Mouse (Mus musculus): ENCODE data around the gene Kcnj10. TPM values are rescaled to one million over a fixed set of nuclear protein-coding genes. Genes with fewer than 3 reads are reported as not detected.

Kcnj10 gene
- polyA plus RNA-seq, 1 experiment from 2014 or later = 2.6 TPM

DNA sequence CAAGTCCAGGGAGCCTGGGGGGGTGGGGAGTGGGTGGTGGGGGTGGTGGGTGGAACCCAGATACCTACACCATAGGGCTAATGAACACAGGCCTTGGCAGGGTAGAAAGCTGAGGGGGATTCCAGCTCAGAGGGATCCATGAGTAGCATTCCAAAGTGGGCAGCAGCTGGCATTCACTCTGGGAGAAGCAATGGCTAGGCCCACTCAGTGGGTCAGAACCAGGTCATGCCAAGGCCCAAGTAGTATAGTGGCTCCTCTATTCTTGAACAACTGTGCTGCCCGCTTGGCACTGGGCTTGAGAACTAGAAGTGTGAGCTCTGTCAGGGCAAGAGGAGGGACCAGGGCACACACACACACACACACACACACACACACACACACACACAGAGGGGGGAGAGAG, 32.6 kb upstream of the Kcnj10 start:
- peak overlapping the region; percentile 40 for H3K27ac ChIP-seq (ENCODE audit: low read depth, low read length)
- no peak overlapping the region for H3K9ac ChIP-seq (replicated peaks; ENCODE audit: low read depth, low read length)
- no peak overlapping the region for H3K4me3 ChIP-seq (ENCODE audit: low read depth, low read length)
- no peak overlapping the region for H3K4me2 ChIP-seq (ENCODE audit: low read depth, low read length)
- H3K27me3 ChIP-seq (ENCODE audit: control insufficient read depth, insufficient read depth, low read length) = no peaks in the 10 kb centered on the region
- WGBS = 73% methylated on average over 1 of the region's 1 CpGs
- no peak for ATAC-seq (ENCODE audit: low read depth)
- H3K4me1 ChIP-seq (ENCODE audit: control insufficient read depth, insufficient read depth, low read length) = peaks cover 13% of the 10 kb centered on the region
- H3K36me3 ChIP-seq (ENCODE audit: control insufficient read depth, insufficient read depth, low read length) = no peaks in the 10 kb centered on the region
- H3K9me3 ChIP-seq (ENCODE audit: control insufficient read depth, low read length) = no peaks in the 10 kb centered on the region

DNA sequence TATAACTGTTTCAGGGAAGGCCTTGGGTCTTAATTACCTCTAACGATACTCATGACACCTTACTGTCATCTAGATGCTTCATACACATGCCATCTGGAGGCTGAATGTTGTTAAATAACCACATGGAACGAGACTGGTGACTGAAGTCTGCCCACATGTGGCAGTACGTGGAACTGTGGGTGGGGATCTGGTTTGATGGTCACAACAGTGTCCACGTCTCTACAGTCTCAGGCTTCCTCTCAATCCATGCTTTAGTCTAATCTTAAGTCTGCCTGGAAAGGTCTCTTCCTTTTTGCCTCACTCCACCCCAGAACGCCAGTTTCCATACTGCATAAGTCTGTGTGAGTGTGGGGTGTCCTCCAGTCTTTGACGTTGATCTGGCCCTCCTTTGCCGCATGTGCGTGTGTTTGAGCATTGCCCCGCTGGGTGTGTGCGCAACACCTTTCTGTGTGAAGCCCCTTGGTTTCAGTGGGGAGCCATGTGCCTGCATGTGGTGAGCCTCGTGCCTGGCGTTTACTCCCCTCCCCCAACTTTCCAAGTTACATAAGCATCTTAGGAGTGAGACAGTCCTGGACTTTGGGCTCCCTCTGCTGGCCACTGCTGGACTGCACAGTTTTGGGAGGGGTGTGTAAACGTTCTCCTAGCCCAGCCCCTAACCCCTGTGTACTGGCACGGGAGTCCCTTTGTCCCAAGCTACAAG, 31.2 kb upstream of the Kcnj10 start:
- H3K4me1 ChIP-seq (ENCODE audit: control insufficient read depth, insufficient read depth, low read length) = peaks cover 13% of the 10 kb centered on the region
- peak overlapping the region; percentile 57 for H3K4me2 ChIP-seq (ENCODE audit: low read depth, low read length)
- H3K36me3 ChIP-seq (ENCODE audit: control insufficient read depth, insufficient read depth, low read length) = no peaks in the 10 kb centered on the region
- ATAC-seq (ENCODE audit: low read depth) = peak; percentile 71
- H3K27ac ChIP-seq (ENCODE audit: low read depth, low read length) = peak overlapping the region; percentile 74
- peak overlapping the region; percentile 16; the same call in 1 of the 2 replicates for H3K4me3 ChIP-seq (ENCODE audit: low read depth, low read length)
- H3K9me3 ChIP-seq (ENCODE audit: control insufficient read depth, low read length) = no peaks in the 10 kb centered on the region
- H3K9ac ChIP-seq (replicated peaks; ENCODE audit: low read depth, low read length) = no peak overlapping the region; the same call in 1 of the 2 replicates
- WGBS = under 1% methylated on average over 14 of the region's 14 CpGs
- H3K27me3 ChIP-seq (ENCODE audit: control insufficient read depth, insufficient read depth, low read length) = no peaks in the 10 kb centered on the region

DNA sequence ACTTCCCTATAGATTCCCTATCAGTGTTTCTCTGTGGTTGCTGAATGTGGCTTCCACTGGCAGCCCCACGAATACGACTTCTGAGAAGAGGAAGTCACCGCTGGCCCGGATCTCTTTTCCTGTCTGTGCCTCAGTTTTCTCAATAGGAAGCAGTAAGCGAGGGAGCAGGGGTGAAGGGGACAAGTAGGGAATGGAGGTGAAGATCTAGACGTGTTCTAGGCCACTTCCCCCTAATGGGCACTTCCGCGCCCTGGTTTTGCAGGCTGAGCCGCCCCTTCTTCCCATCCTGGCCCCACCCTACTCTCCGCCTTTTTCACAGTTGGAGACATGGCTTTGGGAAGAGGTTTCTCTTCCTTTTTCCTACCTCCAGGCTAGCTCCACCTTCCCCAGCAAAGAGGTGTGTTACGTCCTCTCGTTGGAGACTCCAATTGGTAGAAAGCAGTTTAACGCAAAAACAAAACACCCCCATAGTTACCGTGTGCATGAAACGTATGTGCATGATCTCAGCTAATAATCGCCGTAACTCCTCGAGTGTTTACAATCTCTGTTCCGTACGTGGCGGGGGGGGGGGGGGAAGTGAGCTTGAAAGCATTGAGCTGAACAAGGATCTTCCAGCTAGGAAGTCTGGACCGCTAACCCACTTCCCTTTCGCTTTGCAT, 29.6 kb upstream of the Kcnj10 start:
- 7% methylated on average over 22 of the region's 23 CpGs for WGBS
- Histone ChIP-seq H3K27me3 (ENCODE audit: control insufficient read depth, insufficient read depth, low read length) (no peaks in the 10 kb centered on the region), H3K36me3 (ENCODE audit: control insufficient read depth, insufficient read depth, low read length) (no peaks in the 10 kb centered on the region), H3K27ac (ENCODE audit: low read depth, low read length) (peak overlapping the region; percentile 78), H3K4me1 (ENCODE audit: control insufficient read depth, insufficient read depth, low read length) (peaks cover 13% of the 10 kb centered on the region), H3K9me3 (ENCODE audit: control insufficient read depth, low read length) (no peaks in the 10 kb centered on the region), H3K4me2 (ENCODE audit: low read depth, low read length) (peak overlapping the region; percentile 89), H3K4me3 (ENCODE audit: low read depth, low read length) (peak overlapping the region; percentile 50), H3K9ac (replicated peaks; ENCODE audit: low read depth, low read length) (peak overlapping the region; percentile 69)
- peak; percentile 2; the same call in 1 of the 2 replicates for ATAC-seq (ENCODE audit: low read depth)

DNA sequence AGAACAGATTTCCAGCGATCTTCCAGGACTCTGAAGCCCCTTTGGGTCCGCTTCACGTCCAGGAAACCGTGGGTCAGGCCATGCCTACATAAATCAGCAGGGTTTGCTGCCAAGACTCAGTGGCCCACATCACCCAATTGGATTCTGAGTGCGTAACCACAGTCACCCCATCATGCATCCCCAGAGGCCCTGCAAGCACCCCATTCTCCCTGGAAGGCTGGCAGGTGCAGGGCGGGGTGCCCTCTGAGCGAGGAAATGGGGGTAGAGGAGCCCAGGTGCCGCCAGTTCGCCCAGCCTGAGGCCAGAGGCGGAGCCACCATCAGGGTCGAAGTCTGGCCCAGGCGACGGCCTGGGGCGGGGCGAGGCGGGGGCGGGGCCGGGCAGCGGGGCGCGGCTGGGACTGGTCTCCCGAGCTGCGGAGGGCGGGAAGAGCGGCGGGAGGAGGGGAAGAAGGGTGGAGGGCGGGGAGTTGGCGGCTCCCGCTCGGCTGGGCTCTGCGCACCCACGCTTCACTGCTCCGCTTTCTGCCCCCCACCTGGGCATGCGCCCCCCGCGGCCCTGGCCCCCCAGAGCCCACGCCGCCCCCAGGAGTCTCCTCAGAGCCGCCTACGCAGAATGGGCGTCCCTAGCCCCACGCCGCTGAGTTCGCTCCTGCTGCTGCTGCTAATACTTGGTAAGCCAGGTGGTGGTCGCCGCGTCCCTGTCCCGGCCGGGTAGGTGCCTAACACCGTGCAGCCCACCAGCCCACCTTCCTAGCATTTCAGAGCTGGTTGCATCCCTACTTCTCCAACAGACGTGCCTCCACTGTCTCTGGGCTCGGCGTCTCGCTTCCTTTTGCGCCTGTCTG, 28.9 kb upstream of the Kcnj10 start:
- peak; percentile 62 for ATAC-seq (ENCODE audit: low read depth)
- Histone ChIP-seq H3K4me1 (ENCODE audit: control insufficient read depth, insufficient read depth, low read length) (peaks cover 13% of the 10 kb centered on the region), H3K27ac (ENCODE audit: low read depth, low read length) (peak overlapping the region; percentile 78), H3K9me3 (ENCODE audit: control insufficient read depth, low read length) (no peaks in the 10 kb centered on the region), H3K36me3 (ENCODE audit: control insufficient read depth, insufficient read depth, low read length) (no peaks in the 10 kb centered on the region), H3K9ac (replicated peaks; ENCODE audit: low read depth, low read length) (peak overlapping the region; percentile 69), H3K4me2 (ENCODE audit: low read depth, low read length) (peak overlapping the region; percentile 89), H3K4me3 (ENCODE audit: low read depth, low read length) (peak overlapping the region; percentile 50), H3K27me3 (ENCODE audit: control insufficient read depth, insufficient read depth, low read length) (no peaks in the 10 kb centered on the region)
- WGBS = under 1% methylated on average over 48 of the region's 55 CpGs

DNA sequence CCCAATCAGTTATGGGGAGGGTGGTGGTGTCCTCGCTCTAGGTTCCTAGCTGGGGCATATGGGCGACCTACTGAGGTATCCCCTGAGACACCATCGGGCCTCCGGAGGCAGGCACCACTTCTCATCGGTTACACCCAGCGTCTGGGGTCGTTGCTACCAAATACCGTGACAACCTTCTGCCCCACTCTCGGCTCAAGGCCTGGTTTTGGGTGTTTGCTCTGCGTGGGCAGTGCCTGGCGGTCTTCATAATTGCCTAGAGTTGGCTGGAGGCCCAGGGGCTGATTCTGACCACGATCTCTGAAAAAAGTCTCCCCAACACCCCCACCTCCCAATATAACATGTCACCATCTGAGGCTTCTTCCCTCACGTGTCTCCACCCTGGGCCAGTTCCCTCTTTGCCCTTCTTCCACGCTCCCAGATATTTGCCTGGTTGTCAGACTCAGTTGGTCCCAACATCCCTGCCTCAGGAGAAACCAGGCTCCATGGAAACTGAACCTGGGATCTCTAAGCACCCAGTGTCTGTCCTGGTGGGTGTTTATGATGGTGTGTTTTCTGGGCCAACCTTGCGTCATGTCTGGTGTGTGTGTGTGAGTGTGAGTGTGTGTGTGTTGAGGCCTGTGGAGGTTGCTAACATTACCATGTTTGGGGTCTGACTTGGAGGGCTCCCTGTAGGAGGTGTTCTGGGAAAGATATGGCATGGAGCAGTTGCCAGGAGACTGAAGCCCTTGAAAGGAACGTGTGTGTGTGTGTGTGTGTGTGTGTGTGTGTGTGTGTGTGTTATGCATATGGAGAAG, 28.0 kb upstream of the Kcnj10 start:
- H3K9me3 ChIP-seq (ENCODE audit: control insufficient read depth, low read length) = no peaks in the 10 kb centered on the region
- WGBS = 9% methylated on average over 16 of the region's 16 CpGs
- H3K9ac ChIP-seq (replicated peaks; ENCODE audit: low read depth, low read length) = peak overlapping the region; percentile 69
- H3K4me3 ChIP-seq (ENCODE audit: low read depth, low read length) = peak overlapping the region; percentile 50
- H3K27me3 ChIP-seq (ENCODE audit: control insufficient read depth, insufficient read depth, low read length) = no peaks in the 10 kb centered on the region
- H3K4me1 ChIP-seq (ENCODE audit: control insufficient read depth, insufficient read depth, low read length) = peaks cover 13% of the 10 kb centered on the region
- ATAC-seq (ENCODE audit: low read depth) = no peak
- H3K36me3 ChIP-seq (ENCODE audit: control insufficient read depth, insufficient read depth, low read length) = no peaks in the 10 kb centered on the region
- H3K27ac ChIP-seq (ENCODE audit: low read depth, low read length) = peak overlapping the region; percentile 52; the same call in 1 of the 2 replicates
- peak overlapping the region; percentile 89 for H3K4me2 ChIP-seq (ENCODE audit: low read depth, low read length)

DNA sequence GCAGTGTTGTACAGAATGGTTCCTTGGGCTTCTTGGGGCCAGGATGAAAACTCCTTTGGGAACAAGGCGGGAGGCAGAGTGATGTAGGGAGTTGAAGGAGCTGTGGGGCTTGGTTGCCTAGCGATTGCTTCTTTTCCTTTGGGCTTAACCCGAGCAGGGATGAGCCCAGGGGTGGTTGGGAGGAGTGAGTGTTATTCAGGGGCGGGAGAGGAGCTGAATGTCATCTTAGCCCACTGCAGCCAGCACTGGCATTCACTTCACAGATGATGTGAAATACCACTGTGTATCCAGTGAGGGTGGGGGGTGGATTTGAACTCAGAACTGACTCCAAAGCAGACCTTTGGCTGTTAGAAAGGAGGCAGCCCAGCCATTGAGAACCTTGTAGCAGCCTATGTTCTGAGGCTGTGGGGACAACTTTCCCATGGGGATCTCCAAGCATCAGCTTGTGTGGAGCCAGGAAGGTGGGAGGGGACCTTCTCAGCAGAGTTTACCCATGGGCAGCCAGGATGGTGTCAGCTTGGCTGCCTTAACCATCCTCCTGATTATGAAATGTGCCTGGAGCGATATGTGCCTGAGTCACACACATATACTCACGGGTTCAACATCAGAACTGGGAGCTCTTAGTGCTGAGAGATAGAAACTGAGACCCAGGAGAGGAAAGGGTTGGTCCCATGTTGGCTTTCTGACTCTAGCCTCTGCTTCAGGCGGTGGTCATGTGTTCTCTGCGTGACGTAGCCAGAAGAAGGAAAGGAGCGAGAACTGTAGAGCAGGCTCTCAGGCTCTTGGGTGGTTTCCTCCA, 27.2 kb upstream of the Kcnj10 start:
- peaks cover 14% of the 10 kb centered on the region for H3K4me1 ChIP-seq (ENCODE audit: control insufficient read depth, insufficient read depth, low read length)
- H3K9ac ChIP-seq (replicated peaks; ENCODE audit: low read depth, low read length) = no peak overlapping the region
- no peaks in the 10 kb centered on the region for H3K36me3 ChIP-seq (ENCODE audit: control insufficient read depth, insufficient read depth, low read length)
- H3K4me3 ChIP-seq (ENCODE audit: low read depth, low read length) = peak overlapping the region; percentile 50; the same call in 1 of the 2 replicates
- 55% methylated on average over 10 of the region's 10 CpGs for WGBS
- H3K9me3 ChIP-seq (ENCODE audit: control insufficient read depth, low read length) = no peaks in the 10 kb centered on the region
- 0 out of 2 replicates have a peak overlapping the region, but pooled peaks have one; percentile 18 for H3K27ac ChIP-seq (ENCODE audit: low read depth, low read length)
- no peak for ATAC-seq (ENCODE audit: low read depth)
- H3K4me2 ChIP-seq (ENCODE audit: low read depth, low read length) = peak overlapping the region; percentile 89; the same call in 1 of the 2 replicates
- H3K27me3 ChIP-seq (ENCODE audit: control insufficient read depth, insufficient read depth, low read length) = no peaks in the 10 kb centered on the region

DNA sequence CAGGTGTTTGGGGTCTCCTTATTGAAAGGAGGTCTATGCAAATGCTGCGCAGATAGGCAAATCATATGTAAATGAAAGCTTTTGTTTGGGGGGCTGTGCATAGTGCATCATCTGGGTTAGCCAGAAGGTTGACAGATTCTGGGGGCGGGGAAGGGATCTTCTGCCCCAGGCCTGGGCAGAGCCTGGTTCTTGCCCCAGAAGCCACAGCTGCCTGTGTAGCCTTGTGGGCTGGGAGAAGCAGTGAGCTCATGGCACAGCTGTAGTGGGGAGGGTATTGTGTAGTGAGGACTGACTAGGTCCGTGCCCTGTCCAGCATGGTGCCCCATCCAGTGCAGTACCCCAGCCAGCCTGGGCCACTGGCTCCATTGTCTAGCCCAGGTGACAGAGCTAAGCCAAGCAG, 26.1 kb upstream of the Kcnj10 start:
- H3K27ac ChIP-seq (ENCODE audit: low read depth, low read length) = peak overlapping the region; percentile 53; the same call in 1 of the 2 replicates

DNA sequence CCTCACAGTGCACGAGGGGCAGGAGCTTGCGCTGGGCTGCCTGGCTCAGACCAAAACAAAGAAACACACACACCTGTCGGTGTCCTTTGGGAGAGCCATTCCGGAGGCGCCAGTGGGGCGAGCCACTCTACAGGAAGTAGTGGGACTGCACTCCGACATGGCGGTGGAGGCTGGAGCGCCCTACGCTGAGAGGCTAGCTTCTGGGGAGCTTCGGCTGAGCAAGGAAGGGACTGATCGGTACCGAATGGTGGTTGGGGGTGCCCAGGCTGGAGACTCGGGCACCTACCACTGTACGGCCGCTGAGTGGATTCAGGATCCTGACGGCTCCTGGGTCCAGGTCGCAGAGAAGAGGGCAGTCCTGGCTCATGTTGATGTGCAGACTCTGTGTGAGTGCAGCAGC, 23.6 kb upstream of the Kcnj10 start:
- H3K36me3 ChIP-seq (ENCODE audit: control insufficient read depth, insufficient read depth, low read length) = no peaks in the 10 kb centered on the region
- H3K4me2 ChIP-seq (ENCODE audit: low read depth, low read length) = no peak overlapping the region
- no peak overlapping the region for H3K4me3 ChIP-seq (ENCODE audit: low read depth, low read length)
- H3K9me3 ChIP-seq (ENCODE audit: control insufficient read depth, low read length) = no peaks in the 10 kb centered on the region
- 57% methylated on average over 18 of the region's 18 CpGs for WGBS
- H3K4me1 ChIP-seq (ENCODE audit: control insufficient read depth, insufficient read depth, low read length) = peaks cover 14% of the 10 kb centered on the region; the same call in 1 of the 2 replicates
- ATAC-seq (ENCODE audit: low read depth) = no peak
- H3K27me3 ChIP-seq (ENCODE audit: control insufficient read depth, insufficient read depth, low read length) = no peaks in the 10 kb centered on the region
- no peak overlapping the region for H3K9ac ChIP-seq (replicated peaks; ENCODE audit: low read depth, low read length)
- no peak overlapping the region for H3K27ac ChIP-seq (ENCODE audit: low read depth, low read length)

More for the DNA sequence above, 26.1 kb upstream of the Kcnj10 start:
- Histone ChIP-seq H3K4me1 (ENCODE audit: control insufficient read depth, insufficient read depth, low read length) (peaks cover 16% of the 10 kb centered on the region), H3K4me3 (ENCODE audit: low read depth, low read length) (no peak overlapping the region), H3K36me3 (ENCODE audit: control insufficient read depth, insufficient read depth, low read length) (no peaks in the 10 kb centered on the region), H3K9ac (replicated peaks; ENCODE audit: low read depth, low read length) (no peak overlapping the region), H3K27me3 (ENCODE audit: control insufficient read depth, insufficient read depth, low read length) (no peaks in the 10 kb centered on the region), H3K9me3 (ENCODE audit: control insufficient read depth, low read length) (no peaks in the 10 kb centered on the region), H3K4me2 (ENCODE audit: low read depth, low read length) (no peak overlapping the region)
- ATAC-seq (ENCODE audit: low read depth) = peak; percentile 3; the same call in 1 of the 2 replicates
- WGBS = 28% methylated on average over 3 of the region's 3 CpGs

Measured in neural tube, embryonic 14.5 days (tissue).